Mouse (Mus musculus) adrenal gland, postnatal 14 days (tissue): Measurements from ENCODE around the gene Matk. TPM values are rescaled to one million over a fixed set of nuclear protein-coding genes. Genes with fewer than 3 reads are reported as not detected.

Source experiments
- DNase-seq: peaks from one replicate; pipeline ENCODE4 v3.0.0; 2021; ENCODE audit warnings: mixed read lengths
- total RNA-seq: library from RNA; stranded (reverse); gene quantifications from 2 replicates; pipeline ENCODE4 v1.2.3, GENCODE M21; 2021

The Matk gene
- total RNA-seq, 1 experiment from 2014 or later: 2.1 TPM

DNA sequence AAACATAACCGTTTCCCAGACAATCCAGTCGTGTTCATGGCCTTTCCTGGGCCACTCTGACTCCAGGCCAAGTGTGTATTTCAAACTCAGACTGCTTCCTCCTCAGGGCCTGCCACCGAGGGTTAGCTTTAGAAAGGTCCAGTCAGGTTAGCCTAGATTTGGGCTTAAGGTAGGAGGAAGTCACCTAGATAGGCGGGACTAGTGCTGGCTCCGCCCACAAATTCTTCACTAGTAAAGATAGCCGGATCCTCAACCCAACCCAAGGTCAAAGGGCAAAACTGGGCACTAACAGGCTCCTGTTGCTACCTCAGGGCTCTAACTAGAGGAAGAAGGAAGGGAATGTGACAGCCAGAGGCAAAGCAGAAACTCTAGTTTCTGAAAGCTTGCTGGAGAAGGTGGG lies 33.9 kb downstream of the Matk start:
- DNase-seq: no peak

DNA sequence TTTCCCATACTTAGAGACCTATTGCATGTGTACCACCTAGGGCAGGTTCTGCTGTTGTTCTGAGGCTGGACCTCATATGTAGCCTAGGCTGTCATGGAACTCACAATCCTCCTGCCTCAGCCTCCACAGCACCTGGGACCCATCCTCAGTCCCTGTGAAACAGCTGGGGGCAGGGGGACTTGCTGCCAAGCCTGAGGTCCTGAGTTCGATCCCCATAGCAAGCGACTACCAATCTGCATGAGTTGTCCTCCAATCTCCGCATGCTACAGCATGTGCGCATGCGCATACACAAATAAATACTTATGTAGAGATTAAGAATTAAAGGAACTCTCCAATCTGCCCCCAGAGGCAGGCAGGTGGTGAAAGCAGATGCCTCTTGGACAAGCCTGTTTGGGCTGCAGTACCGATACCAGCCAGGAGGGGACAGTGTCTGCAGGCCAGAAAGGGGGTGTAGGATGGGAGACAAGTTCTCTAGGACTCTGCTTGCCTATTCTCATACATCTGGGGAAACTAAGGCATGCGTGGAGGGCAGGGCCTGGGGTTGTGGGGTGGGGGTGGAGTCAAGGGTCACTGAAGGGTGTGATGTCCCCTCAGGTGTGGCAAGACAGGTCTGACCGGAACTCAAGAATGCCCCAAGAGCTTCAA lies 34.9 kb downstream of the Matk start:
- peak; percentile 84 for DNase-seq

DNA sequence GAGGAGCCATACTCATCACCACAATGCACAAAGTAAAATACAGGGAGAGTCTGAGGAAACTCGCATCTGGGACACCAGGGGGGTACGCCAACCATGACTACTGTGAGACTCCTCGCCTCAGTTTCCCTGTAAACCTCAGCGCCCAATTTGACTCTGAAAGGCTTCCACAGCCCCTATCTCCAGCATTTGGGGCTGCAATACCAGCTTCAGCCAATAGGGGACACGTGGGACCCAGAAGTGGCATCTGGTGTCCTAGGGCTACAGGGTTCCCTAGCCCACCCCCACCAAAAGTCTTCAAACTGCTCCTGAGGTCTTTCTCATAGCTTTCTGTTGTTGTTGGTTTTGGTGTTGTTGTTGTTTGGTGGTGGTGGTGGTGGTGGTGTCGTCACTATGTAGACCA lies 35.9 kb downstream of the Matk start:
- DNase-seq: peak; percentile 68

DNA sequence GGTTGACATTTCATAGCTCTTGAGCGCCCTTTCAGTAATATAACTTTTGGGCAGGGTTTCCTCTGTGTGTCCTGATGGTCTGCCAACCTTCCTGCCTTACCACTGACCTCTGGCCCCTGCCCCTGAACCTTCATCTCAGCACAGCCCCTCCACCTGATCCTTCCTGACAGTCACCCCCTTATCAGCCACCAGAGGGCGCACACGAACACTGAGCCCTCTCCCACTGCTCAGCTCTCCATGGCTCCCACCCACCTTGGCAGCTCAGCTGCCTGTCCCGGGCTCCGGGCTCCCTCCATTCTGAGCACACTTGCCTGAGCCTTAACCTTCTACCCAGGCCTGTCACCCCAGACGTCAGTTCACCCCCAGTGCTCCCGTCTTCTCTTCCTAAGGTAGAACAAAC lies 36.5 kb downstream of the Matk start:
- DNase-seq: peak; percentile 78

DNA sequence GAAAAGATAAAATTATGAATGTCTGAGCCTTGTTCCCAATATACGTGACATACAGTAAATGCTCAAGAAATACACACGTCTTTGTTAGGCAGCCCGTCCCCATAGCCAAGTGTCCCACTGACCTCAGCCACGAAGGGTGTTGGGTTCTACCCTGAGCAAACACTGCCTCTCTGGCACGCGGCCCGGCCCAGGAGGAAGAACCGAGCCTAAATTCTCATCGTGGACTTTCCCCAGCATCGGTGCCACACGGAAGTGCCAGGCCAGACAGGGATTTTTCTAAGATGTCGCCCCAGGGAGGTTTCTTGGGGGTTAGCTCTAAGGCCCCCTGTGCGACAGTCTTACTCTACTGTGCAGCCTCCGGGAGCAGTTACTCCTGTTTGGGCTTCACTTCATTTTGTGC lies 37.1 kb downstream of the Matk start:
- DNase-seq: no peak

DNA sequence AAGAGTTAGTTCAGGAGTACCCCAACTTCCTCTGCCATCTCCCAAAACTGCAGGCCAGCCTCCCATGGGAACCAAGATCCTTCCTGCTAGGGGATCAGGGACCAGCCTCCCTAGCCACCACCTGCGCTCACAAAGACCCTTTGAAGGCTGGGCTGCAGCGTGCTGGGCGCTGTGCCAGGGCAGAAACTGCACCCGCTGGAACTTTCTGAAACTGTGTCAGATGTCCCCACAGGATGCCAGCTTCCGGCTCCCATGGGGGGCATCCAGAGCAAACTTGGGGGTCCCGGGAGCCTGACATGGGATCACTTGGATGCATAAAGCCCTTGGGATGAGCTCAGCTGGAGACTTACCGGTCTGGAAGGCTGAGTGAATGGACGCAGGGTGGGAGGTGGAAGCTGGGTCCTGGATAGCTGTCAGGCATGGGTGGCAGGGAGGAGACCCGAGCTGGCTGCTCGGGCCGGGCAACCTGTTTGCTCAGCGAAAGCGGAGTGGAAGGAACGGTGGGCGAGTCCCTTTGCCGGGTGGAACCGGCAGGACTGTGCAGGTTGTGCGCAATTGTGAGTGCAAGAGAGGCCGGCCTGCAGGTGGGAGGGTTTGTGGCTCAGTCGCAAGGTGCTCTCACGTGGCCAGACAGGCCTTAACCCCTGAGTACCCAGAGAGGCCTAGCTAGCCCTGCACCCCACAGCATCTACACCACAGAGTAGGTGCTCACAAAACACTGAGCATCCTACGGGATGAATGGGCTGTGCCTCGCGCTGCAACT lies 38.1 kb downstream of the Matk start:
- no peak for DNase-seq

DNA sequence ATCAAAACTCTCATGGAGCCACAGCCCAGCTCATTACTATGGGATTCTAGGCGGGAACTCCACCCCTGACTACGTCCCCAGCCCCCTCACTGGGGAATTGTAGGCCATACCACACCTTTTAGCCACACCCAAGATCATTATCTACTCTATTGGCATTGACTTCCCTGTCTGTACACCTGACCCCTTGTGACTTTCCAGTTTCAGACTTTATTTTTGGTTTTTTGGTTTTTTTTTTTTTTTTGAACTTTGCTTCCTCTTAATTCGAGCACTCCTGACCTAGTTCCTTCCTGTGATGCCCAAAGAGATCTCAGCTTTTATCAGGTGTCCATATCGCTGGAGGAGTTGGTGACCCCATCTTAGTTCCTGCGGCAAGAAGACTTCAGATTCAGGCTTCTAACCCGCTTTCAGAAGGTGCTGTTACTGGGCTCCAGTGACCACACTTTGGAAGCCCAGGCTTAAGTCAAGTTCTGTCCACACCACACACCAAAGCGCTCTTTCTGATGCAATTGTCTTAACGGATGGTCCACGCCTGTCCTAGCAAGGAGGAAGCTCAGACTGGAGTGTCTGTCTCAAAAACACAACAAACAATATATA lies 38.9 kb downstream of the Matk start, which contains the start of gene Tjp3:
Gene Tjp3, minus strand, starts transcription at position 71 of the 594 bp plus-strand sequence.
- DNase-seq: no peak

DNA sequence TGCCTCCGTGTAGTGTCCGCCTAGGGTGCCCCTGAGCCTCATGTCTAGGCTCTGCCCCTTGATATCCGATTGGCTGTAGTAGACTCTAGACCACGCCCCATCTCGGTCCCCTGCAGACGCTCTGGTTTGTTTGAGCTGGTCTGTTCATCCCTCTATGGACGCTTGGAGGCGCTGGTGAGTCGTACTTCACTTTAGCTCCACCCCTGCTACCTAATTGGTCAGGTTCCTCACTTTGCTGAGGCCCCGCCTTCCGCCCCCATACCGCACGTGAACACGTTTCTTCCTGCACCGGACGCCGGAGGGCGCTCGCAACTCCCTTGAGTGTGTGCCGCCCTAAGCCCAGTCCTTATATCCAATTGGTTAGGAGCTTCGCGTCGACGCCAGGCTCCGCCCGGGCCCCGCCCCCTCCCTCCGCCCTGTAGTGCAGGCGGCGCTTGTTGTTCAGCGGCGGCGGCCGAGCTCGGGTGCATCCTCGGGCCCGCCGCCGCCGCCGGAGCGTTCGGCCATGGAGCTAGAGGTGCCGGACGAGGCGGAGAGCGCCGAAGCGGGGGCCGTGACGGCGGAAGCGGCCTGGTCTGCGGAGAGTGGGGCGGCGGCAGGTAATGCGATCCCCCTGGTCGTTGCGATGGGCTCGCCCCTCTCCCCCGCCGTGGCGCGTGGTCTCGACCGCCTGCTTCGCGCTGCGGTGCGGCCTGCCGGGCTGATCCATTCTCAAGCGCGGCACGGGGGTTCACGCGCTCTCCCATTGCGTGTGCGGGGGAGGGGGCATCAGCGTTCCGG lies 40.0 kb downstream of the Matk start, which contains the start of gene Pip5k1c:
Gene Pip5k1c, plus strand, starts transcription at position 410 of the 780 bp plus-strand sequence.
- peak; percentile 99 for DNase-seq

DNA sequence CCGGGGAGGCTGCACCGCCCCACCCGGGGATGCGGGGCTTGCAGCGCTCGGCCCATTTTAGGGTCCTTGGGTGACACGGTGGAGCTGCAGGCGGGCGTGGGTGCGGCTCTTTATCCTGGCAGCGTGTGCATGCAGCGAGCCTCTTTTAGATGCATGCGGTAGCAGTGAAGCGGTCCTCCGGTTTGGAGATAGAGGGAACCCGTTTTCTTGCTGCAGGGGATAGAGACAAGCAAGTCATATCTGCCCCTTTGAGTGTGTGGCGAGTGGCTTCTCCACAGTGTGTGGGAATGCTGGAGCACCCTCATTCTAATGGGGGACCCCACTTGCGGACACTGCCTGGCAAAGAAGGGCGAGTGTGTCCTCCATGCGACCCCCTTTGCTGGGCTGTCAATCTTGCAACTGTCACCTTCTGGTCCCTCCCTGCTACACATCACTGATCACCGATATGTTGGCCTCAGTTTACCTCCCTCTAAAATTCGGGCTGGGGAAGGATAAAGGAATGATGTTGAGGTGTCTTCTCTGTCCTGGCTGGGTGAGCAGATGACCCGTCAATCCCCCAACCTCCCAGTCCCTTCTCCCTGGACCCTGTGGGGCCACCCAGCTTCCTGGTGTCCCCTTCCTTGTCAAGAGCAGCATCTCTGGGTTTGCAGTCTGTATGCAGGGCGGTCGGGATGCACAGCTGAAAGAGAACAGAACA lies 40.7 kb downstream of the Matk start:
- no peak for DNase-seq

DNA sequence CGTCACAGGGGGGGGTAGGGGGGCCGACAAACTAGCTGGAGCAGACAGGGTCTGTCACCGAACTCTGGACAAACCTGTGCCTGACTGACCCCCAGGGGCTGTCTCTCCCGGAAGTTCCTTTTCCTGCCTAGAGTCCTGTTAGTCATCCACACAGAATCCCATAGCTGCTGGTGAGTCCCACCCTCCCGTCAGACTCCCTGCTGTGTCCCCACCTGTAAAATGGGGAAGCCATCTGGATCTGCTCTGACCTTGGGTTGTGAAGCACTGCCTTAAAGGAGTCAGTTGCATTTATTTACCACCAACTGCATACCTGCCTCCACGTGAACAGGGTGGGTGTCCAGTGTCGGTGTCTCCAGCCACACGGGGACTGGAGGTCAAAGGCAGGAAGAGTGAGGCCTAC lies 41.7 kb downstream of the Matk start:
- DNase-seq: no peak

DNA sequence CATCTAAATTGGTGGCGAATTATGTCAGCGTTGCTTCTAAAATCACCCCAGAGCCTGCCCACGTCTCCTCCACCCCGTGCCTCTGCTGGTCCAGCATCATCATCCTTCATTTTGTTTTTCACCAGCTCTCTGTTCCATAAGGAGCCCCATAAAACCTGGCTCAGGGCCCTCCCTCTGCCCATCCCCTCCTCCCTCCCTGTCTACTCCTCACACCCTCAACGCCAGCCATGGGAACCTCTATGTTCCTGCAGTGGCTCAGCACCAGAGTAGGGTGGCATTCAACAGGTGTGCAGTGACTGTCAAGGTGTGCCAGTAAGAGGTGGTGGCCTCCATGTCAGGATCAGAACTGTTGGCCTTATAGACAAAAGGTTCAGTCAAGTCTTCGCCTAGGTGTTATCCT lies 42.5 kb downstream of the Matk start:
- no peak for DNase-seq

DNA sequence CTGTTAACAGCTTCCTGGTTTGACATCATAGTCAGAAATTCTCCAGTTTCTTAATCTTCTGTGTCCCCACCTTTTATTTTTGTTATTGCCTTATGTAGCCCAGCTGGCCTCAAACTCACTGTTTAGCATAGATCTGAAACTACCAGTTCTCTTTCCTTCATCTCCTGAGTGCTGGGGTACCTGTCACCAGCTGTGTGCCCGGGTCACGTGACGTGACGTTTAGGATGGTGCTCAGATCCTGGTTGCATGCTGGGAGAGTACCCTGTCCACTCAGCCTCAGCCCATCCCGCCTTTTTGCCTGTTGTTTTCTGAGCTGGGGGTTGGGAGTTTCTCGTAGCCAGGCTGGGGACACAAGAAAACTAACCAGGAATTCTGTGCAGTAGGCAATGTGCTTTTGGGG lies 44.5 kb downstream of the Matk start:
- DNase-seq: no peak

DNA sequence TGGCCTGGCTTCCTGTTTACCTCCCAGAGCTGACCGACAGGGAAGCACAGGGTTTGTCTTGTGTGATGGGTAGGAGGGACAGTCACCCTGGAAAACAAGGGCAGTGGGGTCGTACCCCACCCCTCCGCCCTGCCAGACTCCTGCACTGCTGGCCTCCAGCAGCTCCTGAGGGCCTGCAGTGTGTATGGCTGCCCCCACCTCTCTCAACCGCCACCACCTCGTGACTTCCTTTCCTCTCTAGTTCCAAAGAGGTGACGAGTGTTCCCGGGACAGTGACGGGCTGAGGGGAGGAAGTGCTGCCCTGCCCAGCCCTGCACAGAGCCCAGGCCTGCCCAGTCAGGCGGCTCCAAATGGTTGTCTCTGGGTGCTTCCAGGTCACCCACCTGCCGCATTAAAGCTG lies 45.1 kb downstream of the Matk start:
- peak; percentile 66 for DNase-seq

DNA sequence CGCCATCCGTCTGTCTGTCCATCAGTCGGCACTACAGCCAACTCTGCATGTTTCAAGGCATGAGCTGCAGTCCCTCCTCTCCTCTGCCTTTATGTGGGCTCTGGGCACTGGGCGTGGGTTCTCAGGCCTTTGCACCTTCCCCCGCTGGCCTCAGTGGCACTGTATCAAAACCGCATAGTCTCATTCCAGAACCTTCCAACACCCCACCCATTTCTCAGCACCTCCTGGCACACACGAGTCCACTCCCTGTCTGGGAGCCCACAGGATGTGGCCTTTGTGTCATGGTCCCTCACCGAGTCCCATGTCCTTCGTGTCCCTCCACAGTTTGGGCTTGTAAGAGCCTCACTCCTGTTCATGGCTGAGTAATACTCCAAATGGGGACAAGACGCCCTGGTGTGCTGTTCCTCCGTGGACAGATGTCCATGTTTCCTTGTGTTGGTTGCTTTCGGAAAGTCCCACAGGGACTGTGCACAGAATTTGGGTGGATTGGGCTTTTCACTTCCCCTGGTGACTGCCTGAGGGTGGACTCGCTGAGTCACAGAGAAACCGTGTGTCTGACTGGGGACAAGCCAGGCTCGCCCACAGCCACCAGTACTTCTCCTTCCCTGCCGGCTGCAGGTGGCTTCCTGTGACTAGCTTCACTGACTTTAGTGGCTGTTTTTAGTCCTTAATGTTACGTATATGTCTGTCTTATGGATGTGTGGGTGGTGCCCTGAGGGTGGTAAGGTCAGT lies 45.8 kb downstream of the Matk start:
- DNase-seq: no peak

DNA sequence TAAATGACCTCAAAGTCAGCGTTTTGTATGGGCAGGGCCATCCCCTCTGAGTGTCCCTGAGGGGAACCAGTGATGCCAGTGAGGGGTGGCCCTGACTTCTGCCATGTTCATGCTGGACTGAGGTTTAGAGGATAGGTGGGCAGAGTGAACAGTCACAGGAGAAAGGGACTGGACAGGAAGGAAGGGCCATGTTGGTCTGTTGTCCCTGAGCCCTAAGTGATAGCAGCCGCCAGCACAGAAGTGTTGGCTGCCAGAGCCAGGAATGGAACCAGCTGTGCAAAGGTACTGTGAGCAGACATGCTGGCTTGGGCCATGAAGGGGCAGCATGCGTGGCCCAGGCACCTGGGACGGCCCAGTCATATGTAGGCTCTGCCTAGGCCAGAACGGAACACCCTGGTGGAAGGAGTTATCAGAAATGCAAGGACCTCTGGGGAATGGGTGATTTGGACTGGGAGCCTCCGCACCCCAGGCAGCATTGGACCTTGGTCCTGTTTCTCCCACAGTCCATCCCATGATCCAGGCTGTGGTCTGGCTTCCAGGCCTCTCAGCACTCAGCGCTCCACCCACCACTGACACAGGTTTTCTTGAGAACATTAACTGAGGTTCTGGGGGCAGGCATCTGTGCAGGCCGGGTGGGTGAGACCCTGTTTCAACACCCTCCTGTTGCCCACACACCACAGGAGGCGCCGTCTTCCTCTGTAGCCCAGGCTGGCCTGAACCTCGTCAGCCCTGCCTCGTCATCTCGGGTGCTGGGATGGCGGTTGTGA lies 47.0 kb downstream of the Matk start:
- DNase-seq: no peak

DNA sequence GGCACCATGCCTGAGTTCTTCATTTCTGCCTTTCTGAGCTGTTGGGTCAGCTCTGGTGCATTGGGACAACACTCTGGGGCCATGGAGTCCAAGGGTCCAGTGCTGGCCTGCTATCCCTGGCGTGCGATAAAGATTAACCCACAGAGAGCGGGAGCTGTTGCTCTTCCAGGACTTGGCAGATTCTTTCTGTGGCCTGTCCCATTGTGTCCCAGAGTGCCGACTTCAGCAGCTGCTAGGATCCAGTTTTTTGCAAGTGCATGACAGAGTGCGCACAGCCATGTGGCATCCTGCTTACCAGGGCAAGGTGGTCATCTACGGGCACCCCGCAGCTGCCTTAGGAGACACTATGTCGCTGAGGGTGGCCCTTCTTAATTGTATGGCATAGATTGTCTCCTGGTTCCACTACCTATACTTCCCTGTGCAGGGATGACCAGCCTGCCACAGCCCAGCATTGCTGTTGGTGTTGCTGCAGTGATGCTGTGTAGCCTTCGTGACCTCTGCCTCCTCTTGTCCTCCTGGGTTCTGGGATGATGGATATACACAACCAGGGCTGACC lies 47.7 kb downstream of the Matk start:
- DNase-seq: no peak

DNA sequence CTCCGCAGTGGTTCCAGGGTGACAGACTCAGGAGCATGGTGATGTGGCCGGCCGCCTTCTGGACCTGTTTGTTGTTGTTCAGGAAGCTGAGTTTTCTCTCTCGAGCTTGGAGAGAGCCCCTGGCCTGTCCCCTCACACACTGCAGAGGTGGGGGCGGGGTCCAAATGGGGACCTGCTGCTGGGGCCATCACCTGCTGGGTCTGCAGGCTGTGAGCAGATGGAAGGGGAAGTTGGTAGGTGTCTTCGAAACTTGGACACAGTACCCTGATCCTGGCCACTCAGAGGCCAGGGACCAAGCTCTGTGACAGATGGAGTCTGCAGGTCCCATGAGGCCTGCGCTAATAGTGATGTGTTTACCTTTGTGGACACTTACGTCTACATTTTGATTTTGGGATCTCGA lies 48.6 kb downstream of the Matk start:
- no peak for DNase-seq

DNA sequence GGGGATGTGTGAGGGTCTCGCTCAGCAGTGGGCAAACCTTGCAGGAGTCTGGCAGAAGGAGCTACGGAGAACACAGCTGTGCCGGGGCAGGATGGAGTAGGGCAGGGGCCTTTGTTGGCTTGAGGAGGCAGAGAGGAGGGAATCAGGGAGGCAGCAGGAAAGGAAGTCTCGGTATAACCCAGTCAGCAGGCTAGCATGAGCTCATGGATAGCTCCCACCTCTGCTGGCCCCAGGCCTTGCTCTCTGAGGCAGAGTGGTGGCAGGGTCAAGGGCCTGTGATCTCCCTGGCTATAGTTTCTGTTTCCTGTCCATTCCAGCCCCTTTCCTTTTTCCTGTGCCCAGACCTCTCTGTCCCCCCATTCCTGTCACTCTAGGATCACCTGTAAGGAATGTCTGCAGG lies 49.6 kb downstream of the Matk start:
- DNase-seq: no peak

DNA sequence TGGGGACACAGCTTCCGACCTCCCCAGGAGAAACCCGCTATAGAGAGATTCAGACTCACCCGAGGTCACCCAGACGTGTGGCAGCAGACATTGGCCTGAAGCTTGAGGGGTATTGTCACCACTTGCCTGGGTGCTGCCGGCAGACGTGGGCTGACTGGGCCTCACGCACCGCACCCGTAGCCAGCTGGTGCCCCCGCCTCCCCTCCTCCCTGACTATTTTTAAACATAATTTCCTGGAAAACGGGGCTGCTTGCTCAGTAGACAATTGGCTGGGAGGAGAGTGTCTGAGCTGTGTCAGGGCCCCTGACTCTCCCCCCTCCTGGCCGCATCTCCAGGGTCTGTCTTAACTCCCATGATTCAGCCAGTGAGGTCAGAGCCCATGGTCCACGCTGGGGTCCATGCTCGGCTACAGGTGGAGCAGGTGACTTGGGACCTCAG lies 50.1 kb downstream of the Matk start:
- no peak for DNase-seq

DNA sequence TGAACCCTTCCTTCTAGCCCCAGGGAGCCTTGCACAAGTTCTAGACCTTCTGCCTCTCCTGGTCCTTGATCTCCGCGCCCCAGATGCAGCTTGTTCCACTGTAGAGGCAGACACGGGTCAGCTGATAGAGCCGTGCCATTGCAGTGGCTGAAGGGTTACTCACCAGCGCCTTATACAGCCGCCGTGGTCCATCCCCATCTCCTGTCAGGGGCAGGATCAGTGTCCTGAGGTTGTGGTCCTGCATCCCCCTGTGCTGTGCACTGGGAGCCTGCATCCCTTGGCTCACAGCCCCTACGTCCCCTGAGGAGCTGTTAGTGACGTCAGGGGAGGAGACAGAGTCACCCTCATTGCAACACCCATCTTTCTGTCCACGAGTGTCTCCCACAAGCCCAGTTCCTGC lies 50.5 kb downstream of the Matk start:
- no peak for DNase-seq
